Mouse (Mus musculus): ENCODE measurements around the gene Hist1h2ah. TPM values are rescaled to one million over a fixed set of nuclear protein-coding genes. Genes with fewer than 3 reads are reported as not detected.

Hist1h2ah gene
- polyA plus RNA-seq, 2 experiments = 5.5 to 6.5 TPM

GRCm38 (mm10) chr13:21997821-21998220, 37.5 kb downstream of the Hist1h2ah start:
- no peak overlapping the region for H3K9ac ChIP-seq (ENCODE audit: low read depth, low read length, severe bottlenecking)
- ATAC-seq (ENCODE audit: low FRiP score, low read depth) = no peak
- no peak overlapping the region for H3K4me3 ChIP-seq (replicated peaks; ENCODE audit: low read length)
- H3K36me3 ChIP-seq (ENCODE audit: control insufficient read depth, insufficient read depth, low read length) = no peaks in the 10 kb centered on the region
- H3K27me3 ChIP-seq (ENCODE audit: control insufficient read depth, insufficient read depth, low read length) = peaks cover 84% of the 10 kb centered on the region
- TF ChIP-seq POLR2A (IDR thresholded peaks at IDR 0.05; ENCODE audit: borderline replicate concordance, extremely low read depth, insufficient read depth, insufficient read length) = no peak
- no peak overlapping the region for H3K4me2 ChIP-seq (replicated peaks; ENCODE audit: low read depth, low read length, severe bottlenecking)
- DNase-seq (ENCODE audit: low spot score) = no peak
- H3K4me1 ChIP-seq (ENCODE audit: control insufficient read depth, insufficient read depth, low read length) = peaks cover 4% of the 10 kb centered on the region; the same call in 1 of the 2 replicates
- no peak overlapping the region for H3K27ac ChIP-seq (replicated peaks; ENCODE audit: low read depth, low read length)
- H3K9me3 ChIP-seq (ENCODE audit: control insufficient read depth, low read length) = no peaks in the 10 kb centered on the region
- 15% methylated on average over 4 of the region's 4 CpGs for WGBS

- WGBS = under 1% methylated on average over 21 of the region's 21 CpGs
- Histone ChIP-seq H3K27me3 (ENCODE audit: control insufficient read depth, insufficient read depth, low read length) (peaks cover 80% of the 10 kb centered on the region), H3K36me3 (ENCODE audit: control insufficient read depth, insufficient read depth, low read length) (no peaks in the 10 kb centered on the region), H3K9ac (ENCODE audit: low read depth, low read length, severe bottlenecking) (no peak overlapping the region), H3K27ac (replicated peaks; ENCODE audit: low read depth, low read length) (no peak overlapping the region), H3K4me2 (replicated peaks; ENCODE audit: low read depth, low read length, severe bottlenecking) (peak overlapping the region; percentile 19; the same call in 1 of the 2 replicates), H3K4me1 (ENCODE audit: control insufficient read depth, insufficient read depth, low read length) (peaks cover 4% of the 10 kb centered on the region; the same call in 1 of the 2 replicates), H3K9me3 (ENCODE audit: control insufficient read depth, low read length) (no peaks in the 10 kb centered on the region), H3K4me3 (replicated peaks; ENCODE audit: low read length) (peak overlapping the region; percentile 13; the same call in 1 of the 2 replicates)
- no peak for TF ChIP-seq POLR2A (IDR thresholded peaks at IDR 0.05; ENCODE audit: borderline replicate concordance, extremely low read depth, insufficient read depth, insufficient read length)
- ATAC-seq (ENCODE audit: low FRiP score, low read depth) (no peak), DNase-seq (ENCODE audit: low spot score) (no peak)
These were observed 38.1 kb downstream of the Hist1h2ah start for GRCm38 (mm10) chr13:21997201-21997820.

GRCm38 (mm10) chr13:21996840-21997185, 38.6 kb downstream of the Hist1h2ah start:
- H3K4me3 ChIP-seq (replicated peaks; ENCODE audit: low read length) = peak overlapping the region; percentile 13; the same call in 1 of the 2 replicates
- H3K4me1 ChIP-seq (ENCODE audit: control insufficient read depth, insufficient read depth, low read length) = peaks cover 4% of the 10 kb centered on the region; the same call in 1 of the 2 replicates
- H3K27ac ChIP-seq (replicated peaks; ENCODE audit: low read depth, low read length) = no peak overlapping the region
- no peak for ATAC-seq (ENCODE audit: low FRiP score, low read depth)
- no peak for TF ChIP-seq POLR2A (IDR thresholded peaks at IDR 0.05; ENCODE audit: borderline replicate concordance, extremely low read depth, insufficient read depth, insufficient read length)
- no peaks in the 10 kb centered on the region for H3K9me3 ChIP-seq (ENCODE audit: control insufficient read depth, low read length)
- 3% methylated on average over 13 of the region's 13 CpGs for WGBS
- DNase-seq (ENCODE audit: low spot score) = no peak
- no peak overlapping the region for H3K9ac ChIP-seq (ENCODE audit: low read depth, low read length, severe bottlenecking)
- no peaks in the 10 kb centered on the region for H3K36me3 ChIP-seq (ENCODE audit: control insufficient read depth, insufficient read depth, low read length)
- peak overlapping the region; percentile 19 for H3K4me2 ChIP-seq (replicated peaks; ENCODE audit: low read depth, low read length, severe bottlenecking)
- H3K27me3 ChIP-seq (ENCODE audit: control insufficient read depth, insufficient read depth, low read length) = peaks cover 76% of the 10 kb centered on the region

GRCm38 (mm10) chr13:21996101-21996839, 39.1 kb downstream of the Hist1h2ah start:
- peaks cover 71% of the 10 kb centered on the region for H3K27me3 ChIP-seq (ENCODE audit: control insufficient read depth, insufficient read depth, low read length)
- no peak for ATAC-seq (ENCODE audit: low FRiP score, low read depth)
- H3K27ac ChIP-seq (replicated peaks; ENCODE audit: low read depth, low read length) = no peak overlapping the region

GRCm38 (mm10) chr13:21995331-21995914, 39.9 kb downstream of the Hist1h2ah start:
- peaks cover 4% of the 10 kb centered on the region; the same call in 1 of the 2 replicates for H3K4me1 ChIP-seq (ENCODE audit: control insufficient read depth, insufficient read depth, low read length)
- WGBS = 1% methylated on average over 21 of the region's 21 CpGs

More at GRCm38 (mm10) chr13:21996101-21996839, 39.1 kb downstream of the Hist1h2ah start:
- peak overlapping the region; percentile 31 for H3K4me3 ChIP-seq (replicated peaks; ENCODE audit: low read length)
- no peak overlapping the region for H3K9ac ChIP-seq (ENCODE audit: low read depth, low read length, severe bottlenecking)
- H3K9me3 ChIP-seq (ENCODE audit: control insufficient read depth, low read length) = no peaks in the 10 kb centered on the region
- H3K4me1 ChIP-seq (ENCODE audit: control insufficient read depth, insufficient read depth, low read length) = peaks cover 4% of the 10 kb centered on the region; the same call in 1 of the 2 replicates
- no peaks in the 10 kb centered on the region for H3K36me3 ChIP-seq (ENCODE audit: control insufficient read depth, insufficient read depth, low read length)
- H3K4me2 ChIP-seq (replicated peaks; ENCODE audit: low read depth, low read length, severe bottlenecking) = peak overlapping the region; percentile 19
- TF ChIP-seq POLR2A (IDR thresholded peaks at IDR 0.05; ENCODE audit: borderline replicate concordance, extremely low read depth, insufficient read depth, insufficient read length) = no peak
- DNase-seq (ENCODE audit: low spot score) = peak; percentile 31
- WGBS = 4% methylated on average over 12 of the region's 12 CpGs

More at GRCm38 (mm10) chr13:21995331-21995914, 39.9 kb downstream of the Hist1h2ah start:
- Histone ChIP-seq H3K4me2 (replicated peaks; ENCODE audit: low read depth, low read length, severe bottlenecking) (peak overlapping the region; percentile 41), H3K27me3 (ENCODE audit: control insufficient read depth, insufficient read depth, low read length) (peaks cover 63% of the 10 kb centered on the region), H3K27ac (replicated peaks; ENCODE audit: low read depth, low read length) (no peak overlapping the region), H3K36me3 (ENCODE audit: control insufficient read depth, insufficient read depth, low read length) (no peaks in the 10 kb centered on the region), H3K9me3 (ENCODE audit: control insufficient read depth, low read length) (no peaks in the 10 kb centered on the region), H3K4me3 (replicated peaks; ENCODE audit: low read length) (peak overlapping the region; percentile 31), H3K9ac (ENCODE audit: low read depth, low read length, severe bottlenecking) (no peak overlapping the region)
- peak; percentile 25 for DNase-seq (ENCODE audit: low spot score)
- TF ChIP-seq POLR2A (IDR thresholded peaks at IDR 0.05; ENCODE audit: borderline replicate concordance, extremely low read depth, insufficient read depth, insufficient read length) = no peak
- ATAC-seq (ENCODE audit: low FRiP score, low read depth) = peak; percentile 41; the same call in 1 of the 2 replicates

Measured in limb, embryonic 14.5 days (tissue).